Mouse (Mus musculus): ENCODE results near the gene Slc39a7. TPM values are rescaled to one million over a fixed set of nuclear protein-coding genes. Genes with fewer than 3 reads are reported as not detected.
A peak's percentile ranks its signal among the peaks of the same experiment; 100 is the strongest.
"Not testable (repeated sequence)": the region's sequence is repeated elsewhere in the genome, so short reads cannot be mapped to it uniquely, and the experiment has no call there.

Gene Slc39a7
- total and polyA plus RNA-seq, 3 experiments, result 64.0 to 79.8 (median 76.0) TPM

DNA sequence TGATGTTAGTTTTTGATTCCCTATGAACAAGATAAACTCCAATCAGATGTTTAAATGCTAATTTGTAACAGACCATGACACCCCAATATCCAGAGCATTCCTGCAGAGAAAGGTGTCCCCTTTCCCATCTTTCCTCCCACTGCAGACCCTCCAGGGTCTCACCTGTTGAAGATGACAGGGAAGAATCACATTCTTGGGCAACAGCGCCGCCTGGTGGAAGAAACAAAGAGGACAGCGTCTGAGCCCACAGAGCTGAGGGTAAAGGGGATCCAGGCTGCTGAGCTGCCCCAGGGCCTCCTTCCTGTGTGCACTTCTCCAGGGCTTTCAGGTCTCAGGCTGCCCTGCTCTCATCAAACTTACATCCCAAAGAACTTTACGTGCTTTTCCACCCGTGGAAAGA is 28.1 kb downstream of the Slc39a7 start:
- H3K36me3 ChIP-seq (ENCODE audit: control insufficient read depth, insufficient read depth, low read length), result no peaks in the 10 kb centered on the region
- 7% methylated on average over 5 of the region's 5 CpGs for WGBS
- no peaks in the 10 kb centered on the region; the same call in none of the 2 replicates for H3K4me1 ChIP-seq (ENCODE audit: control insufficient read depth, insufficient read depth, low read length)
- DNase-seq, result peak in 1 of 2 experiments; percentile 58
- H3K4me3 ChIP-seq, result no peak overlapping the region
- H3K79me2 ChIP-seq (replicated peaks; ENCODE audit: control insufficient read depth, insufficient read depth, low read length), result no peaks in the 10 kb centered on the region
- peaks cover 3% of the 10 kb centered on the region; the same call in 1 of the 2 replicates for H3K27me3 ChIP-seq (ENCODE audit: control insufficient read depth, insufficient read depth, low read length)
- no peak overlapping the region for H3K27ac ChIP-seq
- intact Hi-C loops (cut with DNase I), result no loop called here
- no peak for TF ChIP-seq POLR2A (IDR thresholded peaks at IDR 0.05; ENCODE audit: insufficient read depth, low read depth, low read length)
- TF ChIP-seq CTCF (IDR thresholded peaks at IDR 0.05), result peak; percentile 77
- no peak for TF ChIP-seq EP300 (IDR thresholded peaks at IDR 0.05; ENCODE audit: insufficient read depth, low read depth, low read length)
- H3K9ac ChIP-seq (ENCODE audit: low read depth, low read length), result no peak overlapping the region

DNA sequence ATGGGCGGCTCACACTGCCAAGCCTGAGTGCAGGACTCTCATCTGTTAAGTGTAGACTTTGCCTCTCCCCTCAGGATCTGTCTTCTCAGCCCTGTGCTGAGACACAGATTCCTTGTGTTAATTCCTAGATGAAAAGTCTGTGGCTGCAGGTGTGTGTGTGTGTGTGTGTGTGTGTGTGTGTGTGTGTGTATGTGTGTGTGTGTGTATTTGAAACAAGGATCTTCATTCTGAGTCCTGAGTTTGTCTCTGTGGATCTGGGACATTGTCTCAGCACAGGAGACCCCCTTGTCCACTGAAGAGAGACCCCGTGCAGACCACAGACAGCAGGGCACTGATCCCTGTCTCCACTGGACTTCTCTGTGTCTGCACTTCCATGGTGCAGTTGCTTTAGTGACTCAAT is 30.7 kb downstream of the Slc39a7 start:
- intact Hi-C loops (cut with DNase I); H3K79me2 ChIP-seq (replicated peaks; ENCODE audit: control insufficient read depth, insufficient read depth, low read length); H3K36me3 ChIP-seq (ENCODE audit: control insufficient read depth, insufficient read depth, low read length); DNase-seq; H3K4me3 ChIP-seq; H3K4me1 ChIP-seq (ENCODE audit: control insufficient read depth, insufficient read depth, low read length); H3K27me3 ChIP-seq (ENCODE audit: control insufficient read depth, insufficient read depth, low read length): not testable (repeated sequence)
- WGBS, result 67% methylated on average over 2 of the region's 2 CpGs
- Histone ChIP-seq H3K9ac (ENCODE audit: low read depth, low read length) (peak overlapping the region; percentile 35), H3K27ac (peak overlapping the region; percentile 77)

GRCm38 (mm10) chr17:34000150-34000537 is 31.3 kb downstream of the Slc39a7 start, which contains the start of gene H2-K1:
Gene H2-K1 (minus strand): TSS chr17:34000347.
- Histone ChIP-seq H3K4me1 (ENCODE audit: control insufficient read depth, insufficient read depth, low read length) (no peaks in the 10 kb centered on the region; the same call in none of the 2 replicates), H3K27ac (peak within 1 kb of the TSS; percentile 77), H3K36me3 (ENCODE audit: control insufficient read depth, insufficient read depth, low read length) (no peaks in the 10 kb centered on the region), H3K4me3 (peak within 1 kb of the TSS; percentile 71), H3K9ac (ENCODE audit: low read depth, low read length) (peak within 1 kb of the TSS; percentile 94), H3K27me3 (ENCODE audit: control insufficient read depth, insufficient read depth, low read length) (no peaks in the 10 kb centered on the region), H3K79me2 (replicated peaks; ENCODE audit: control insufficient read depth, insufficient read depth, low read length) (no peaks in the 10 kb centered on the region)
- TF ChIP-seq EP300 (IDR thresholded peaks at IDR 0.05; ENCODE audit: insufficient read depth, low read depth, low read length) (peak; percentile 32; the same call in 1 of the 2 replicates), CTCF (IDR thresholded peaks at IDR 0.05) (no peak), POLR2A (IDR thresholded peaks at IDR 0.05; ENCODE audit: insufficient read depth, low read depth, low read length) (peak; percentile 99)
- WGBS, result under 1% methylated on average over 27 of the region's 30 CpGs
- peak; percentile 92 to 95 for DNase-seq
- intact Hi-C loops (cut with DNase I), result no loop called here

DNA sequence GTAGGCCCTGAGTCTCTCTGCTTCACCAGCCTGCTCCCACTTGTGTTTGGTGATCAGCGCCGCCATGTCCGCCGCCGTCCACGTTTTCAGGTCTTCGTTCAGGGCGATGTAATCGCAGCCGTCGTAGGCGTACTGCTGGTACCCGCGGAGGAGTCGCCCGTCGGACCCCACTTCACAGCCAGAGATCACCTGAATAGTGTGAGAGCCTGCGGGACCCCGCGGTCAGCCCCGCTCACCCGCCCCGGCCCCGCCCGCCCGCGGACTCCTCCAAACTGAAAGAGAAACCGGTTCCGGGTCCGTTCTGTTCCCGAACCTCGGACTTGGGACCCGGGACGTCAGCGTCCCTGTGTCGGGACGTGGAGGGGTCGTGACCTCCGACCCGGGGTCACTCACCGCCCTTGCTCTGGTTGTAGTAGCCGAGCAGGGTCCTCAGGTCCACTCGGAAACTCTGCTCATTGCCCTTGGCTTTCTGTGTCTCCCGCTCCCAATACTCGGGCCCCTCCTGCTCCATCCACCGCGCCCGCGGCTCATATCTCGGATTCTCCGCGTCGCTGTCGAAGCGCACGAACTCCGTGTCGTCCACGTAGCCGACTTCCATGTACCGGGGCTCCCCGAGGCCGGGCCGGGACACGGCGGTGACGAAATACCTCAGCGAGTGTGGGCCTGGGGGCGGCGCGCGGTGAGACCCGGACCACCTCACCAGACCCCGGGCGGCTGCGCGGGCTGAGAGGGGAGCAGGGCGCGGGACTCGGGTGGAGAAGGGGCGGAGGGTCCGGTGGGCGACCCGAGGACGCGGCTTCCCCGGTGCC is 31.9 kb downstream of the Slc39a7 start:
- TF ChIP-seq POLR2A (IDR thresholded peaks at IDR 0.05; ENCODE audit: insufficient read depth, low read depth, low read length) (no peak), CTCF (IDR thresholded peaks at IDR 0.05) (no peak), EP300 (IDR thresholded peaks at IDR 0.05; ENCODE audit: insufficient read depth, low read depth, low read length) (no peak)
- WGBS, result 2% methylated on average over 87 of the region's 87 CpGs
- Histone ChIP-seq H3K4me3 (peak overlapping the region; percentile 71), H3K27me3 (ENCODE audit: control insufficient read depth, insufficient read depth, low read length) (no peaks in the 10 kb centered on the region), H3K36me3 (ENCODE audit: control insufficient read depth, insufficient read depth, low read length) (no peaks in the 10 kb centered on the region), H3K79me2 (replicated peaks; ENCODE audit: control insufficient read depth, insufficient read depth, low read length) (no peaks in the 10 kb centered on the region), H3K27ac (peak overlapping the region; percentile 77), H3K4me1 (ENCODE audit: control insufficient read depth, insufficient read depth, low read length) (no peaks in the 10 kb centered on the region; the same call in none of the 2 replicates), H3K9ac (ENCODE audit: low read depth, low read length) (peak overlapping the region; percentile 94)
- intact Hi-C loops (cut with DNase I), result loop anchor here (5.0 kb wide), 1 partner anchor 1293 kb away; no protein-coding TSS in a partner anchor
- peak; percentile 50 to 61 for DNase-seq

- H3K9ac ChIP-seq (ENCODE audit: low read depth, low read length); DNase-seq; H3K79me2 ChIP-seq (replicated peaks; ENCODE audit: control insufficient read depth, insufficient read depth, low read length); H3K4me1 ChIP-seq (ENCODE audit: control insufficient read depth, insufficient read depth, low read length); H3K27me3 ChIP-seq (ENCODE audit: control insufficient read depth, insufficient read depth, low read length); H3K36me3 ChIP-seq (ENCODE audit: control insufficient read depth, insufficient read depth, low read length); H3K4me3 ChIP-seq; H3K27ac ChIP-seq: not testable (repeated sequence)
- intact Hi-C loops (cut with DNase I), result loop anchor here (5.0 kb wide), 1 partner anchor 1294 kb away; no protein-coding TSS in a partner anchor
- WGBS, result 51% methylated on average over 5 of the region's 5 CpGs
These were observed 32.8 kb downstream of the Slc39a7 start for GRCm38 (mm10) chr17:33998697-33999096.

DNA sequence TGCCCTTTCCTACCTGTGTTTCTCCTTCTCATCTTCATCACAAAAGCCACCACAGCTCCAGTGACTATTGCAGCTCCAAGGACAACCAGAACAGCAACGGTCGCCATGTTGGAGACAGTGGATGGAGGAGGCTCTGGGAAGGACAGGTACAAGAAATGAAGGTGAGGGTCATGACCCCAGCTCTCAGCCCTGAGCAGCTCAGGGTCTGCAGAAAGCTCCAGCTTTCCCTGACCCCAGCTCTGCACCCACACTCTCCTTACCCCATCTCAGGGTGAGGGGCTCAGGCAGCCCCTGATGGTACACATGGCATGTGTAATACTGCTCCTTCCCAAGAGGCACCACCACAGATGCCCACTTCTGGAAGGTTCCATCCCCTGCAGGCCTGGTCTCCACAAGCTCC is 34.5 kb downstream of the Slc39a7 start:
- H3K79me2 ChIP-seq (replicated peaks; ENCODE audit: control insufficient read depth, insufficient read depth, low read length); H3K9ac ChIP-seq (ENCODE audit: low read depth, low read length); H3K4me3 ChIP-seq; H3K27me3 ChIP-seq (ENCODE audit: control insufficient read depth, insufficient read depth, low read length); H3K27ac ChIP-seq; H3K36me3 ChIP-seq (ENCODE audit: control insufficient read depth, insufficient read depth, low read length); H3K4me1 ChIP-seq (ENCODE audit: control insufficient read depth, insufficient read depth, low read length); DNase-seq: not testable (repeated sequence)
- WGBS, result 92% methylated on average over 2 of the region's 2 CpGs
- intact Hi-C loops (cut with DNase I), result loop anchor here (5.0 kb wide), 1 partner anchor 1295 kb away; no protein-coding TSS in a partner anchor

Data from heart, adult 2 months (tissue).